Mouse (Mus musculus): ENCODE measurements around the gene Terb1.
A peak's percentile ranks its signal among the peaks of the same experiment; 100 is the strongest.

Gene Terb1

GRCm38 (mm10) chr8:104509061-104510006, at the start of gene Terb1:
TSS of gene Terb1 (minus strand) at chr8:104509910.
- DNase-seq = peak; percentile 62

DNA sequence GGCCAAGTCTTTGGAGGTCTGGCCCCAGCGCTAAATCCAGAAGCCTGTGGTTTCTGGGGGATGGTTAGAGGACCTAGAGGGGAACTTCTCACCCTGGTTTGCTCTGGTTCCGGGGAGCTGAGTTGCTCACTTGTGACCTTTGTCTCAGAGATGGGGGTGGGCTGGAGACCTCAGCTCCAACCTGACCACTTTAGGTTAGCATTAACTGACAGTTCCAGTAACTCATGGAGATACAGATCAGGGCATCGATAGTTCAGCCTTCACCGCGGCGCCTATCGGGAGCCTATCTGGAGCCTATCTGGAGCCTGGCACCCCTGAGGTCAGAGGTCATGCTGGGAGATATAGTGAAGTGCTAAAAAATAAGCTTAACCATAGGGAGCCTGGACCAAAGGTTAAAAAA, 47.5 kb upstream of the Terb1 start:
- no peak for DNase-seq

- DNase-seq = no peak
Observed at GRCm38 (mm10) chr8:104555191-104555590, 45.5 kb upstream of the Terb1 start.

- no peak for DNase-seq
Observed at GRCm38 (mm10) chr8:104543440-104544045, 33.8 kb upstream of the Terb1 start.

GRCm38 (mm10) chr8:104542160-104542559, 32.5 kb upstream of the Terb1 start:
- no peak for DNase-seq

DNA sequence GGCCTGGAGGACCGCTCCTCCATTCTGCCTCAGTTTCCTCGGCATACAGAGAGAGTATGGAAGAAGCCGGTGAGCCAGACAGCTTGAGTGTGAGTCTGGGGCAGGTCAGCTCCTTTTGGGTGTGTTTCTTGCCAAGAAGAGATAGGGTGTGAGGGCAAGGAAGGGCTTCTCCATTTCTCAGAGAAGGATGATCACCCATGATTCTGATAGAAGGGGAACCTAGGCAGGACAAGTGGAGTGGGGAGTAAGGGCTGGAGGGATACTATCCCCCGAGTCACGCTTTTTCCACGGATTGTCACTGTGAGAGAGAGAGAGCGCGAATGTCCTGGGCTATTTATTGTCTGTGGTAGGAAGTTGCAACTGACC, 31.8 kb upstream of the Terb1 start:
- DNase-seq = no peak

DNA sequence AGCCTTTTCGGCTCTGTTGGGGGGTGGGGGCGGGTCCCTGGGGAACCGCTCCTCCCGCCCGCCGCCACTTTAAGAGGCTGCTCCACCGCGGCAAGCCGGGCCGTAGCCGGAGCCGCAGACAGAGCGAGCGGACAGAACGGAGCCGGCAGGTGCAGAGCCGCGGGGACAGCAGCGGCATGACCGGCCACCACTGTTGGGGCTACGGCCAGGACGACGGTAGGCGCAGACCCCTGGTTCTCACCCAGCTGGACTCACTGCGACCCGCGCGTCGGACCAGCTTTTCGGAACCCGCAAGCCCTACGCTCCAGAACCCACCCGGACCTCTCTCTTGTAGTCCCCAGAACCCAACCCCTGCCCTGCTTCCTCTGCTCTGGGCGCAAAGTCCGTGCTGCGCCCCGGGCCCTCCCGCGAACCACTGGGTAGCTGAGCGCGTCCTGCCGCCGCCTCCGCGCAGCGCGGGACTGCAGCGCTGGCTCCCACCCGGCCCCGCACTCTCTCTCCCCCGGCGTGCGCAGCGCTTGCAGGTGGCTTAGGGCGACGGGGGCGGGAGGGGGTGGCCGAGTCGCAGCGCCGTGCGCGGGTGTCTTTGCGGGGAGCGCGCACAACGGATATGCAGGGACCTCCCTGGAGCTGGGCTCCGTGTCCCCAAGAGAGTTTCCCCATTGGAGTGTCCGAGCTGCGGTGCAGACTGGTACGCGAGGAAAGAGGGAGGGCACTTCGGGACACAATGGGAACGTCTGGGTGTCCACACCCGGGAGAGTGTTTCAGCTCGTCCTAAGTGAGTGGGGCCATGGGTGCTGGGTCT, 31.2 kb upstream of the Terb1 start:
- peak; percentile 36 for DNase-seq

DNA sequence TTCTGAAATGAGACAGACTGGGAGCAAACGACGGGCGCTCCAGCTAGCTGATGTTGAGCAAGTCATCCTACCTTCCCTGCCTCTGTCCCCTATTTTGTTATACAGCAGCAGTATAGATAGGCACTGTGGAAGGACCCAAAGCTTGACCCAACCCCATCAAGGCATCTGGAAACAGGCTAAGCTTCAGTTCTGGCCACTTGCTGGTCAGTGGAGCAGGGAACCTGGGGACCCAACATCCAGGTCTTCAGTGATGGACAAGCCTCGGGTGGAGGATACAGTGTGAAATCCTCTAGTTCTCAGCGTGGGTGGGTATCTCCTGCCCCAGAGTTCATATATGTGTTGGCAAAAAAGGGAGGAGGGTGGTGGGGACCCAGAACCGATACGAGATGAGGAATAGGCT, 30.5 kb upstream of the Terb1 start:
- no peak for DNase-seq

- no peak for DNase-seq
Observed at GRCm38 (mm10) chr8:104539566-104539965, 29.9 kb upstream of the Terb1 start.

GRCm38 (mm10) chr8:104538896-104539295, 29.2 kb upstream of the Terb1 start:
- no peak for DNase-seq

DNA sequence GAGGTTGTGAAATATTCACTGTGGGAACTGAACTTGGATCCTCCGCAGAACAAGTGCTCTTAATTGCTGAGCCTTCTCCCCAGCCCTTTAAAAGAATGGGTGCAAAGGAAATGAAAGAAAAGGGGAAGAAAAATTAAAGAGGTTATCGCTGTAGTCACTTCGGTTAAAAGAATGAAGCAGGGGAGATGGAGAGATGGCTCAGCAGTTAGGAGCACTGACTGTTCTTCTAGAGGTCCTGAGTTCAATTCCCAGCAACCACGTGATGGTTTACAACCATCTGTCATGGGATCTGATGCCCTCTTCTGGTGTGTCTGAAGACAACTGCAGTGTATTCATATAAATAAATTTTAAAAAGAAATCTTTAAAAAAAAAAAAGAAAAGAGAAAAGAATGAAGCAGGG, 26.3 kb upstream of the Terb1 start:
- DNase-seq = no peak

- no peak for DNase-seq
Observed at GRCm38 (mm10) chr8:104535378-104535777, 25.7 kb upstream of the Terb1 start.

GRCm38 (mm10) chr8:104534779-104535141, 25.1 kb upstream of the Terb1 start:
- DNase-seq = no peak

DNA sequence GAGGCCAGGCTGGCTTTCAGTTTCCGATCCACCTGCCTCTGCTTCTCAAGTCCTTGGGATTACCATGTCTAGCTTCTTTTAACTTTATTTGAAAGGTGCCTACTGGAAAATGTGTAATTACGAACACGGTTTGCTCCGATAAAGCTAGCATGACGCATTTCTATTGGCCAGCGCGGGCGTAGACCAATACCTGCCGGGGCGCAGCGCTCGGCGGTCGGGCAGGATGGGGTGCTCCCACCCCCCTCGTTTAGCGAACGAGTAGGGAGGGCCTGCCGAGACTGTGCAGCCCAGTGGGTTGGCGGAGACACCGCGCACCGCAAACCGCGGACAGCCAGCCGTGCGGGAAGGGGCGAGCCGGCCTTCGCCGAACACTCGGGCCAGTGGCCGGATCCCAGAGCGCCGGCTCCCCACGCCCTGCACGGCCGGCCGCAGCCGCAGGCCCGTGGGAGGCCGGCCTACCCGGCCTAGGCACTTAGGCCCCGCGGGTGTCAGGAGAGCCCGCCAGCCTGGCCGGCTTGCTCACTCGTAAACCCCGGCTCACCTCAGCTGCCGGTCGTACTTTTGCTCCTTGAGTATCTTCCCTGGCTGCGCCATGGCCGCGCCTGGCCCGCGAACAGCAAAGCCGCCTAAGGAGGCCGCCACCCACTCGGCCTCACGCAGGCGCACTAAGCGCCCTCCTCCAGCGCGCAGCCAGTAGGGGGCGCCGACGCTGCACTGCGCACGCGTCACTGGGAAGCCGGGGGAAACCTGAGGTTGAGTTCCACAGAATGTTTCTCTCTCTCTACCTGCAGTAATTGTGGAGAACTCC, 24.5 kb upstream of the Terb1 start, which contains the start of the genes Nae1 and Car7:
Nae1 (minus strand) TSS at position 667 of the 808 bp plus-strand sequence.
Car7 (plus strand) TSS at position 719 of the 808 bp plus-strand sequence.
- DNase-seq = peak; percentile 96

DNA sequence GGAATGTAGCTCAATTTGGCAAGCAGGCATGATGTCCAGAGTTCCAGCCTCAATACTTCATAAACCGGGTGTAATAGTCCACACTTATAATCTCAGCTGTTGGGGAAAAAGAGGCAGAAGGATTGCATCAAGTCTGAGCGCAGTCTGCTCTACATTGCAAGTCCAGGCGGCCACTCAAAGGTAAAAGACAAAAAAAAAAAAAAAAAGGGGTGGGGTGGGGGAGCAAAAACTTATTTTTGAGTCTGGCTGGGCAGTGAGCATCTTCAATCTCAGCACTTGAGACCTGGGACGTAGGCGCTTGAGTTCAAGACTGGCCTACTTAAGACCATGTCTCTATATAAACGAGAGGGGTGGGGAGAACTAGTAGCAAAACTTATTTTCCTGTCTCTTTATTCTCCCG, 23.8 kb upstream of the Terb1 start:
- no peak for DNase-seq

DNA sequence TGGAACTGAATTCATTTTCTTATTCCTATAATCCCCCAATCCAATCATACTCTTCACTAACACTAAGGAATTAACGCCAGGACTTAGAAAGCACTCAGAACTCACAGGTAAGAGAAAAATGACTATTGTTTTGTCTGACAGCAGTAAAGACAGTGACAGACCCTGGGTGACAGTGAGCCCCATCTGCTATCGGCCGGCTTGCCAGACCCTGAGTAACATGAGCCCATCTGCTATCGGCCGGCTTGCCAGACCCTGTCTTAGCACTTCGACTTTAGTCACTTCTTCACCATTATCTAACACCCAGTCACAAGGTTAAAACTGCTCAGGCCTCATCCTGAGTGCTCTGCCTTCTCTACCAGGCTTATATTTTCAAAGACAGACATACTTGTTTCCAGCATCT, 20.0 kb upstream of the Terb1 start:
- no peak for DNase-seq

DNA sequence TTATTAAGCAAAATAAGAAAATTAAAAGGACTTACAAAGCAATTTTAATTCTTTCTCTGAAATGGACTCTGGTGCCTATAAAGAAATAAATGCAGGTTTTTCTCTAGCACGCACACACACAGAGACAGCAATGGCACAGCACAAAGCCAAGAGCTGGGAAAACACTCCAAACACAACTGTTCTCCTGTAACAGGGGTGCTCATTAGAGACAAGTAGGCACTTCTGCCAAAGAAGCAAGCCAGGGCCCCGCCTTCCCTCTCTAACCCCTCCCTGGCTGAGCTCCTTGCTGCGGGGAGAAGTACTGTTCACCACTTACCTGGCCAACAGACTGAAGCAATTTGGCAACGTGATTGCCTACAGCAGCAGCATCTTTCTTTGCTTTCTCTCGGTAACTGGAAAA, 8.2 kb upstream of the Terb1 start:
- DNase-seq = no peak

DNA sequence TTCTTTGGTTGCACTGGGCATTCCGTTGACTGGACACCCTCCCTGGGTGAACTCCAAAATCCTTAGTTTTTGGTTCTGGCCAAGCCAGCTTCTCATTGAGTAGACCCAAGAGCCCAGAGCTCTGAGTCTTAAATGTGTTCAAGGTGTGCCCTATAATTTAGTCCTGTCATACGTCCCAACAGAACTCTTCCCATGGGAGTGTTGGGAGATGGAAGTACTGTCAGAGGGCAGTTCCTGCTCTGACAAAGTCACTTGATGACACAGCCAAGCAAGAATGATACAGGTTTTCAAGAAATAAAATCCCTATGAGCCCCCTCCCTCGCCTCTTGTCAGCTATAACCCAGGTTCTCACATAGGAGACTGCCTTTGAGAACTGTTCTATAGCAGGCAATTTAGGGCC, 424 bp upstream of the Terb1 start:
- no peak for DNase-seq

GRCm38 (mm10) chr8:104479091-104479490, 30.6 kb downstream of the Terb1 start:
- DNase-seq = no peak

DNA sequence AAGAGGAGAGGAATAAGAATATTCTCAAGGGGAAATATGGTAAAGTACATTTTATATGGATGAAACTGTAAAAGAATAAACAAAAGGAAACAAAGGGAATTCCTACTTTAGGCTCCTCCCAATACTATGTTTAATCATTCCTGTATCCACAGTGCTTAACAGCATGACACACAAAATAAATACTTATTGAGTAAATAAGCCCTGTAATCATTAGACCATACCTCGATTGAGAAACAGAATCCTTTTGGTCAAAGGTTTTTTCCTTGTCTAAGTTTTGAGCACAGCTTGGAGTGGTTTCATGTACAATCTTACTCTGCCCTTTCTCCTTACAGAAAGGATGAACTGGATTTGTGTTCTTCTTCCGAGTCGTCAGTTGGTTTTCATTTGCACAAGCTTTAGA, 37.2 kb downstream of the Terb1 start:
- no peak for DNase-seq

DNA sequence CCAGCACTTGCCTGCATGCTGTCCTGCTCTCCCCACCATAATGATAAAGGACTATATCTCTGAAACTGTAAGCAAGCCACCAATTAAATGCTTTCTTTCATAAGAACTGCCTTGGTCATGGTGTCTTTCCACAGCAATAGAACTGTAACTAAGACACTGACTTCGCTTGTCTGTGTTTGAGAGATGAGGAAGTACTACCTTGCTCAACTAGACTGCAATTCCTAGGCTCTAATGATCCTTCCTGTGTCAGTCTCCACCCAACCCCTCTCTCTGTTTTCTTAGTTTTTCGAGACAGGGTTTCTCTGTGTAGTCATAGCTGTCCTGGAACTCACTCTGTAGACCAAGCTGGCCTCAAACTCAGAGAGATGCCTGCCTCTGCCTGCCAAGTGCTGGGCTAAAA, 42.2 kb downstream of the Terb1 start:
- no peak for DNase-seq

DNA sequence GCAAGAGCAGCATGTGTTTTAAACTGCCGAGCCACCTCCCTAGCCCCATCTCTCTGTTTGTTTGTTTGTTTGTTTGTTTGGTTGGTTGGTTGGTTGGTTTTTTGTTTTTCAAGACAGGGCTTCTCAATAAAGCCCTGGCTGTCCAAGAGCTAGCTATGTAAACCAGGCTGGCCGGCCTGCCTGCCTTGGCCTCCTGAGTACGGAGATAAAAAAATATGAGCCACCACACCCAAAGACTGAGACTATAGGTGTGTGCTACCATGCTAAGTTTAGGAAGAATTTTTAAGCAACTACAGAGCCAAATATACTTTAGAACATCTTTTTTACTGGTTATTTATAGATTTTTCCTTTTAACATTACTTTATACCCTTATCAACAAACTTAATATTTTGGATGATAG, 57.5 kb downstream of the Terb1 start:
- DNase-seq = no peak

DNA sequence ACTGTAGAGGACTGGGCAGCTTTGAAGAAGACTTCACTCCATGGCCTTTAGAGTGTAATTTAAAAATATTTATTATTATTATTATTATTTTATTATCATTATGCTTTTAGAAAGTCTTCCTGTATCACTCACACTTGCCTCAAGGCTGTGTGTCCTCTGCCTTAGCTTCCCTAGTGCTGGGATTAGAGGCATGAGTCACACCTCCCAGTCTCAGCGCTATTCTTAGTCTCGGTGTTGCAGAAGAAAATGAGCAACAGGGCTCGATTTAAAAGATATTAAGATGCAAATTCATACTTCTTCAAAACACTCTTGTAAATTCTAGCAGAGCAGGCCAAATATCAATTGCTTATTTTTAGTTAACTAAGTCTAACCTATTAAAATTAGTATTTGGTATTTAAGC, 60.9 kb downstream of the Terb1 start:
- DNase-seq = no peak
